Mouse (Mus musculus) kidney, adult 2 months (tissue): ENCODE data around the gene Coq10a.

Experiments used
- CTCF ChIP-seq: fragments of 200-500 bp; conservative IDR thresholded peaks from 2 replicates; pipeline ENCODE4 v1.5.1; 2011; ENCODE audit warnings: low read depth, mild to moderate bottlenecking, control low read depth, low read length, moderate library complexity, mixed read lengths; ENCODE audit not compliant: insufficient read depth, insufficient read length
- POLR2A ChIP-seq: fragments of 200-500 bp; IDR thresholded peaks from one replicate; pipeline ENCODE4 v1.6.1; 2011; ENCODE audit warnings: low read depth, low read length, control low read depth

- no peak for TF ChIP-seq CTCF
- no peak for TF ChIP-seq POLR2A
Measured at GRCm38 (mm10) chr10:128388941-128389340, 20.1 kb upstream of the Coq10a start.
